Mouse (Mus musculus): ENCODE measurements around the gene Ubfd1.

GRCm38 (mm10) chr7:122045181-122045634 lies 21.8 kb upstream of the Ubfd1 start:
- TF ChIP-seq CTCF (IDR thresholded peaks at IDR 0.05; ENCODE audit: insufficient read depth, low read length) (no peak), POLR2A (IDR thresholded peaks at IDR 0.05; ENCODE audit: borderline replicate concordance, extremely low read depth, low read depth, low read length) (no peak)
